Mouse (Mus musculus) erythroblast, adult 5-6 weeks (primary cell): ENCODE data around the gene Tgtp1. TPM values are rescaled to one million over a fixed set of nuclear protein-coding genes. Genes with fewer than 3 reads are reported as not detected.
"Not testable (repeated sequence)": the region's sequence is repeated elsewhere in the genome, so short reads cannot be mapped to it uniquely, and the experiment has no call there.

Experiments used
- ATAC-seq: replicated peaks from 2 replicates; pipeline ENCODE4 v1.8.0; 2016; ENCODE audit warnings: moderate number of reproducible peaks, mild to moderate bottlenecking, moderate TSS enrichment, inconsistent platforms; ENCODE audit not compliant: poor library complexity, low FRiP score, severe bottlenecking
- total RNA-seq, 2 experiments: library from RNA; stranded (forward) in 1 of 2; stranded (reverse) in 1 of 2; fragments of 150-400 nt in 1 of 2; fragments of 200-764, 138-1000 nt in 1 of 2; gene quantifications; 2 replicates each; pipeline versions ENCODE4 v1.2.3 to v1.2.4; 2015 to 2017; ENCODE audit warnings: low replicate concordance in 2 of 2

Tgtp1 gene
- total RNA-seq (2015; ENCODE audit: low replicate concordance): 0.42 TPM in 1 of 2 replicates, not detected in the other
- total RNA-seq (2017; ENCODE audit: low replicate concordance): 0.85 TPM in 1 of 2 replicates, not detected in the other

DNA sequence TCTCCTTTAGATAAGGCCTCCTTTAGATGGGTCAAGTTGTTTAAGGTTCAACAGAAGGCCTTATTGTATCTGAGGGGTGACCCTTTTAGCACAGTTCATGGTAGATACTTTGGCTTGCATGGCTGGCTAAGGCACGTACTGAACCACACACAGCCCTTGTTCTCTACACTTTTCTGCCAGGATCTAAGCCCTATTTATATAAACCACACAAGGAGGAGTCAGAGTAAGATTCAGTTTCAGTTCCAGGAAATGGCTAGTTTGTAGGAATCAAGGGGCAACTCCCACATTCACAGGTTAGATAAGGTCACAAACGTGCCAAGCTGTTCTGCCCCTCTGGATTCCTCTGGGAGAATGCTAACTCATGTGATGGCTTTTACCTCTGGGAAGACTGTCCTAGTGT lies at the start of gene Tgtp1:
Gene Tgtp1 (minus strand): TSS at position 155 of the 400 bp plus-strand sequence.
- ATAC-seq: not testable (repeated sequence)

DNA sequence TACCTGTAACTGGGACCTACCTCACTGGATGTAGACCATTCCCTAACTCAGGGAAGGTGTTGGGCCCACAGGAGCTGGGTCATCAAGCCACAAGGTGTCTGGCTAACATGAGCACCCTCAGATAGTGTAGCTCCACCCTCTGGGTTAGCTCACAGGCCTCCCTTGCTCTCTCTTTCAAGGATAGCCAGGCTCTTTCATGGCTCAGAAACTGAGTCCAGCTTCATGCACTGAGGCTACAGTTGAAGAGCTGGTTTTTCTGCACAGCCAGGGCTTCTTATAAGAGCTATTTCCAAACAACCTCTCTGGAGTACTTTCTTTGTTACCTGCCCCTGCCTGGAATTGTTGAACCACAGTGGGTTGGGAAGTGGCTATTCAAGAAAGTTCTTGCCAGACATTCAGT lies 18.1 kb upstream of the Tgtp1 start:
- ATAC-seq: not testable (repeated sequence)

- ATAC-seq: not testable (repeated sequence)
Measured at GRCm38 (mm10) chr11:49006785-49007184, 12.8 kb upstream of the Tgtp1 start.

DNA sequence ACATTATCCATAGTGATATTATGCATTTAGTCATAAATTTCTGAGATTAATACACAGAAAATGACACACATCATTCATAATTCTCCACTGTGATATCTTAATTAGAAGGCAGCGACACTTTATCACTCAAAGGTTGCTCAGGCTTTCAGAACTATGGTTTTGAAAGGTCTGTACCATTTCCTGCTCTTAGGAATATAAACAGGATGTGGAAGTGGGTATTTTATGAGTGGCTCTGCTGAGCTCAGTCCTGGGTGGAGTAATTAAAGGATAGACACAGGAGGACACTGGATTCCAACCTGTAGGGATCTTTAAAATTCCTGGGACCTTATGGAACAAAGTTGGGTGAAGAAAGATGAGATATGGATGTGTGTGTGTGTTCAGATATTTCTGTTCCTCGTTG lies 12.3 kb upstream of the Tgtp1 start:
- ATAC-seq: not testable (repeated sequence)

DNA sequence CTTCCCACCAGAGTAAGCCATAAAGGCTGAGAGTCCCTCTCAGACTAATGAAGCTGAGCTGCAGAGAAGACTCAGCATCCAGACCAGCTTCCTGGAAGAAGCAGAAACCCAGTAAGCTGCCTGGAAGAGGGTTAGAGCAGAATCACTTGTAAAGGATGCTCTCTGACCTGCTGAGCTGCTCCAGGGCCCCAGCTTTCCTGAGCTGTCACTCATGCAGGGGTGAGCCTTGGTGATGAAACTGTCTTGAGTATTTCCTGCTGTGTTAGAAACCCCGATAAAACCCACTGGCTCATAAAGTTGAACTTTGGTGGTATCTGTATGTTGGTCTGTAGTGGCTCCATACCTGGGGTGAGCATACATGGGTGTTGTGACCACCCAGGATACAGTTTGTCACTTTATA lies 6.4 kb upstream of the Tgtp1 start:
- not testable (repeated sequence) for ATAC-seq

DNA sequence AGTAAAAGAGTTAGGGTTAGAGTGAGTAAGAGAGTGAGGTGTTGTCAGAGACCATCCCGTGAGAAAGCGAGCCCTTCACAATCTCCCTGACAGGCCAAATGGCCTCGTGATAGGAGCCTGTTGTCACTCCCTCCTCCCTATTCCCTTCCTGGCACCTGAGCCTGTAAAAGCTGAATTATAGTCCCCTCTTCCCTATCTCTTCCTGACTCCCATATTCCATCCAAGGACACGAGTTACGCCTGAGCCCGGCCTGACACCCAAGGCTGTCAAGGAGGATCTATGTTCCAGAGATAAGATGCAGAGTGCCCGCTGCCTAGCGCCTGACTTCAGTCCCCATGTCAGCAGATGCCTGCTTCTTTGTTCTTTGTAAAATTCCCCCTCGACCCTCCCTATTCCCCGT lies 676 bp downstream of the Tgtp1 start:
- not testable (repeated sequence) for ATAC-seq

DNA sequence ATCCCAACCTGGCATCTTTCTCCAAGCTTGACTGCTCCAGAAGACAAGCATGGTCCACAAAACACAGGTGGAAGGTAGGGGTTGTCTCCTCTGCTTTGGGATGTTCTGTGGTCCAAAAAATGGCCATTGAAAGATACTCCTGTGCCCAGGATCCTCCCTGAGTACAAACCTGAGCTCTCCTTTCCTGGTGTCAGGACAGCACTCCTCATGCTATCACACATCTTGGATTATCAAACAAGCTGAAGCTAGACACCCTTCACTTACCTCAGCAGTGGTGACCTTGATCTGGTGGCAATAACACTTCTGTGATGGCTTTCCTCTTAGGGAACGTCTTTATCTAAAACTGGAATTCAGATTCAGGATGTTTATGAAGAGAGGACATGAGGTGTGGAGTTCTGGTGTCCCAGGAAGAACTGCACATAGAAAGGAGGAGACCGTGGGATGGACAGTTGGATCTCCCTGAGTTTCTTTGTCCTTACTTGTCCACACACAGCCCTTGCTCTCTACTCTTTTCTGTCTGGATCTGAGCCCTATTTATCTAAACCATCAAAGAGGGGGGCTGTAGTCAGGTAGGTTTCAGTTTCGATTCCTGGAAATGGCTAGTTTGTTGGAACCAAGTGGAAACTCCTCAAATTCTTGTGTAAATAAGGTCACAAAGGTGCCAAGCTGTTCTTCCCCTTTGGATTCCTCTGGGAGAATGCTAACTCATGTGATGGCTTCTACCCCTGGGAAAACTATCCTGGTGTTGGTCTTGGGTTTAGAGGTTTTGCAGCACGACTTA lies 2.0 kb downstream of the Tgtp1 start, which contains the start of gene Gm12185:
Gene Gm12185 (minus strand): TSS at position 487 of the 781 bp plus-strand sequence.
- ATAC-seq: peak; percentile 61

DNA sequence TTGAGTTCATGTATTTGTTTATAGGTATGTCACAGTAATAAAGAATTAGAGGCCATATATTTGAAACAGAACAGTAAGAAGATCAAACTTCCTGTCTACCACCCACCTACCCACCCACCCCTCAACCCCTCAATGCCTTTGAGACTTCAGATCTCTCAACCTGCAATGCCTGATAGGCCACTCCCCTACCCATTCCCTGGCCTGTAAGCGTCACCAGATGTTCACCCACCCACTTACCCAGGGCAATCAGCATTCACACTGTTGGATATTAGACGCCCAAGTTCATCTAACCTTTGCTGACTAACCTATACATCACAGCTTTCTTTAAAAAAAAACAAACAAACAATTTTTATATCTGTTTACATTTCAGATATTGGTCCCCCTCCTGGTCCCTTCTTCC lies 4.0 kb downstream of the Tgtp1 start:
- ATAC-seq: peak; percentile 79

DNA sequence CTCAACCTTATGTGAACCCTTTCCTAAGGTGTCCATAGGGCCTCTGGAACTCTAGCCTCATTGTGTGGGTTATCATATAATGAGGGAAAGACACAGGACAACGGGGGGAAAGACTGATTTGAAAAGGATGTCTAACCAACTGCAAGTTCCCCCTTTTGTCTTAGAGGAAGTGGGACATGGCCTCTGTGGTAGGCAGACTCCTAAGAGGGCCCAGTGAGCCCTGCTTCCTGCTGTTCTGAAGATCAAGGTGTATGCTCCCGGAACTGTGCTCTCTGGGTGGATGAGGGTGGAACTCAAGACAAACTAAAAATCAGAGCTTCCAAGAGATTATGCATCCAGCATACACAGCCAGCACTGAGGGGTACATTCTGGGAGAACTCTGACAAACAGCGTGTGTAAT lies 5.8 kb downstream of the Tgtp1 start:
- not testable (repeated sequence) for ATAC-seq

DNA sequence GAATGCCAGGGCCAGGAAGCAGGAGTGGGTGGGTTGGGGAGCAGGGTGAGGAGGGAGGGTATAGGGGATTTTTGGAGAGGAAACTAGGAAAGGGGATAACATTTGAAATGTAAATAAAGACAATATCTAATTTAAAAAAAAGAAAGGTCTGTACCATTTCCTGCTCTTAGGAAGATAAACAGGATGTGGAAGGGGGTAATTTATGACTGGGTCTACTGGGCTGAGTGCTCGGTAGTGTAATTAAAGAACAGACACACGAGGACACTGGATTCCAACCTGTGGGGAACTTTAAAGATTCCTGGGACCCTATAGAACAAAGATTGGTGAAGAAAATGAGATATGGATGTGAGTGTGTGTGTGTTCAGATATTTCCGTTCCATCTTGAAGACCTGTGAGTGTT lies 11.1 kb downstream of the Tgtp1 start:
- not testable (repeated sequence) for ATAC-seq

DNA sequence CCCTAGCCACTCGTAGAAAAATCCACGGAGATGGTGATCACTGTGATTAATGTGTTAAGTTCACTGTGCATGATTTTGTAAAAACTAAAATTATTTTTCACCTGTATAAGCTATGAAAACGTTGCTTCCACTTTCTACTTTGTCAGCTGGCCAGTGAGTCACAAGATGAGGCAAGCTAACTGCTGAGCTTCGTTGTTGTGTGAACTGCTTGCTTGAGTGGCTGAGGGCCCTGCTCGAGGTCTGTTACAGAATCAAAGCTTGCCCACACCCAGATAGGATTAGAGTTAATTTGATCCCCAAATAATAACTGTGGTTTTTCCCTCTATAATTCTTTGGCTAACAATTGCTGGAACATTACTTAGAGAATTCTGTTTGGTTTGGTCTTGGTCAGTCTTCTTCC lies 13.9 kb downstream of the Tgtp1 start:
- not testable (repeated sequence) for ATAC-seq

- ATAC-seq: peak; percentile 50; the same call in 1 of the 2 replicates
Measured at GRCm38 (mm10) chr11:48979251-48979650, 14.7 kb downstream of the Tgtp1 start, which contains the start of gene 9930111J21Rik1. 9930111J21Rik1 (minus strand) TSS chr11:48979398.

- ATAC-seq: not testable (repeated sequence)
Measured at GRCm38 (mm10) chr11:48978240-48978939, 15.6 kb downstream of the Tgtp1 start, which contains the start of gene Olfr56. Olfr56 (plus strand) TSS chr11:48978889.

DNA sequence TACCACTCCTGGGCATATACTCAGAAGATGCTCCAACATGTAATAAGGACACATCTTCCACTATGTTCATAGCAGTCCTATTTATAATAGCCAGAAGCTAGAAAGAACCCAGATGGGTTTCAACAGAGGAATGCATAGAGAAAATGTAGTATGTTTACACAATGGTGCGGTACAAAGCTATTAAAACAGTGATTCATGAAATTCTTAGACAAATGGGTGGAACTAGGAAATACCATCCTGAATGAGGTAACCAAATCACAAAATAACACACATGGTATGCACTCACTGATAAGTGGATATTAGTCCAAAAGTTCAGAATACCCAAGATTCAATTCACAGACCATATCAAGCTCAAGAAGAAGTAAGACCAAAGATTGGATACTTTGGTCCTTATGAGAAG lies 19.3 kb downstream of the Tgtp1 start:
- not testable (repeated sequence) for ATAC-seq

- ATAC-seq: not testable (repeated sequence)
Measured at GRCm38 (mm10) chr11:48946090-48946489, 47.9 kb downstream of the Tgtp1 start, which contains the start of gene Psme2b. Psme2b (minus strand) TSS chr11:48946190.

DNA sequence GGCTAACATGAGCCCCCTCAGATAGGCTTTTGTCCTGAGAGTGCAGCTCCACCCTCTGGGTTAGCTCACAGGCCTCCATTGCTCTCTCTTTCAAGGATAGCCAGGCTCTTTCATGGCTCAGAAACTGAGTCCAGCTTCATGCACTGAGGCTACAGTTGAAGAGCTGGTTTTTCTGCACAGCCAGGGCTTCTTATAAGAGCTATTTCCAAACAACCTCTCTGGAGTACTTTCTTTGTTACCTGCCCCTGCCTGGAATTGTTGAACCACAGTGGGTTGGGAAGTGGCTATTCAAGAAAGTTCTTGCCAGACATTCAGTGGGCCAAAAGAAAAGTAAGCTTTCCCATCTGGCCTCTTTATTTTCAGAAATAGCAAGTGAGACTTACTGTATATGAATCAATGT lies 54.7 kb downstream of the Tgtp1 start:
- ATAC-seq: not testable (repeated sequence)

Other genes with a start within 250 kb of the Tgtp1 start
- gene Rack1, start 193.8 kb downstream of the Tgtp1 start, total RNA-seq (2015; ENCODE audit: low replicate concordance): 613 and 630 TPM in 2 replicates
- 242 and 301 TPM in 2 replicates for gene Rack1, start 193.8 kb downstream of the Tgtp1 start, total RNA-seq (2017; ENCODE audit: low replicate concordance)
- 3.3 and 12.7 TPM in 2 replicates for gene Trim41, start 176.8 kb downstream of the Tgtp1 start, total RNA-seq (2015; ENCODE audit: low replicate concordance)
- gene Trim41, start 176.8 kb downstream of the Tgtp1 start, total RNA-seq (2017; ENCODE audit: low replicate concordance): 17.6 and 19.5 TPM in 2 replicates
- not detected in 2 replicates for gene Trim7, start 168.0 kb downstream of the Tgtp1 start, total RNA-seq (2015; ENCODE audit: low replicate concordance)
- 0.42 TPM in 1 of 2 replicates, not detected in the other for gene Trim7, start 168.0 kb downstream of the Tgtp1 start, total RNA-seq (2017; ENCODE audit: low replicate concordance)
- gene Gm12184, start 167.5 kb downstream of the Tgtp1 start, total RNA-seq (2015; ENCODE audit: low replicate concordance): 3.1 TPM in 1 of 2 replicates, not detected in the other
- gene Gm12184, start 167.5 kb downstream of the Tgtp1 start, total RNA-seq (2017; ENCODE audit: low replicate concordance): 0.68 and 5.3 TPM in 2 replicates
- 54.8 and 67.1 TPM in 2 replicates for gene Irgm1, start 122.5 kb downstream of the Tgtp1 start, total RNA-seq (2015; ENCODE audit: low replicate concordance)
- 58.3 and 69.6 TPM in 2 replicates for gene Irgm1, start 122.5 kb downstream of the Tgtp1 start, total RNA-seq (2017; ENCODE audit: low replicate concordance)
- 0.42 and 3.5 TPM in 2 replicates for gene Gm5431, start 92.0 kb downstream of the Tgtp1 start, total RNA-seq (2015; ENCODE audit: low replicate concordance)
- gene Gm5431, start 92.0 kb downstream of the Tgtp1 start, total RNA-seq (2017; ENCODE audit: low replicate concordance): 0.84 TPM in 1 of 2 replicates, not detected in the other
- gene Psme2b, start 48.0 kb downstream of the Tgtp1 start, total RNA-seq (2015; ENCODE audit: low replicate concordance): 12.1 and 20.2 TPM in 2 replicates
- gene Psme2b, start 48.0 kb downstream of the Tgtp1 start, total RNA-seq (2017; ENCODE audit: low replicate concordance): 1.4 and 2.1 TPM in 2 replicates
- gene Olfr56, start 15.3 kb downstream of the Tgtp1 start, total RNA-seq (2015; ENCODE audit: low replicate concordance): not detected in 2 replicates
- gene Olfr56, start 15.3 kb downstream of the Tgtp1 start, total RNA-seq (2017; ENCODE audit: low replicate concordance): 1.0 and 2.0 TPM in 2 replicates
- 4.6 and 18.6 TPM in 2 replicates for gene 9930111J21Rik1, start 14.8 kb downstream of the Tgtp1 start, total RNA-seq (2015; ENCODE audit: low replicate concordance)
- gene 9930111J21Rik1, start 14.8 kb downstream of the Tgtp1 start, total RNA-seq (2017; ENCODE audit: low replicate concordance): 1.7 and 3.7 TPM in 2 replicates
- 0.19 and 0.84 TPM in 2 replicates for gene Gm12185, start 1.9 kb downstream of the Tgtp1 start, total RNA-seq (2015; ENCODE audit: low replicate concordance)
- 0.09 and 0.70 TPM in 2 replicates for gene Gm12185, start 1.9 kb downstream of the Tgtp1 start, total RNA-seq (2017; ENCODE audit: low replicate concordance)
- gene 9930111J21Rik2, start 57.1 kb upstream of the Tgtp1 start, total RNA-seq (2015; ENCODE audit: low replicate concordance): 21.1 and 35.5 TPM in 2 replicates
- 12.4 and 17.8 TPM in 2 replicates for gene 9930111J21Rik2, start 57.1 kb upstream of the Tgtp1 start, total RNA-seq (2017; ENCODE audit: low replicate concordance)
- gene Tgtp2, start 70.0 kb upstream of the Tgtp1 start, total RNA-seq (2015; ENCODE audit: low replicate concordance): 18.2 and 28.2 TPM in 2 replicates
- 28.4 and 51.8 TPM in 2 replicates for gene Tgtp2, start 70.0 kb upstream of the Tgtp1 start, total RNA-seq (2017; ENCODE audit: low replicate concordance)
- 33.2 and 37.5 TPM in 2 replicates for gene Ifi47, start 82.4 kb upstream of the Tgtp1 start, total RNA-seq (2015; ENCODE audit: low replicate concordance)
- 15.9 and 29.4 TPM in 2 replicates for gene Ifi47, start 82.4 kb upstream of the Tgtp1 start, total RNA-seq (2017; ENCODE audit: low replicate concordance)
- not detected in 2 replicates for gene Olfr1396, start 120.7 kb upstream of the Tgtp1 start, total RNA-seq (2015; ENCODE audit: low replicate concordance)
- not detected in 2 replicates for gene Olfr1396, start 120.7 kb upstream of the Tgtp1 start, total RNA-seq (2017; ENCODE audit: low replicate concordance)
- gene Olfr1395, start 148.1 kb upstream of the Tgtp1 start, total RNA-seq (2015; ENCODE audit: low replicate concordance): not detected in 2 replicates
- gene Olfr1395, start 148.1 kb upstream of the Tgtp1 start, total RNA-seq (2017; ENCODE audit: low replicate concordance): not detected in 2 replicates
- gene Olfr1394, start 160.2 kb upstream of the Tgtp1 start, total RNA-seq (2015; ENCODE audit: low replicate concordance): not detected in 2 replicates
- gene Olfr1394, start 160.2 kb upstream of the Tgtp1 start, total RNA-seq (2017; ENCODE audit: low replicate concordance): not detected in 2 replicates
- 0.84 and 2.3 TPM in 2 replicates for gene Btnl9, start 193.0 kb upstream of the Tgtp1 start, total RNA-seq (2015; ENCODE audit: low replicate concordance)
- 3.1 and 5.7 TPM in 2 replicates for gene Btnl9, start 193.0 kb upstream of the Tgtp1 start, total RNA-seq (2017; ENCODE audit: low replicate concordance)
- gene Zfp62, start 209.1 kb upstream of the Tgtp1 start, total RNA-seq (2015; ENCODE audit: low replicate concordance): 18.6 and 25.4 TPM in 2 replicates
- 14.8 and 28.9 TPM in 2 replicates for gene Zfp62, start 209.1 kb upstream of the Tgtp1 start, total RNA-seq (2017; ENCODE audit: low replicate concordance)